Mouse (Mus musculus): ENCODE measurements around the gene Fermt3. TPM values are rescaled to one million over a fixed set of nuclear protein-coding genes. Genes with fewer than 3 reads are reported as not detected.

The Fermt3 gene
- total RNA-seq, 2 experiments from 2014 or later, result 4.0 to 4.5 TPM

- peak; percentile 70 to 77 for DNase-seq (ENCODE audit: low spot score in 2 of 2)
Observed at GRCm38 (mm10) chr19:6974211-6975205, 44.8 kb downstream of the Fermt3 start, which contains the start of gene Ppp1r14b. Ppp1r14b (plus strand) TSS chr19:6974968.

- no peak for DNase-seq (ENCODE audit: low spot score in 2 of 2)
Observed at GRCm38 (mm10) chr19:6973581-6974190, 45.6 kb downstream of the Fermt3 start.

- no peak for DNase-seq (ENCODE audit: low spot score in 2 of 2)
Observed at GRCm38 (mm10) chr19:6972247-6972917, 46.9 kb downstream of the Fermt3 start.

DNA sequence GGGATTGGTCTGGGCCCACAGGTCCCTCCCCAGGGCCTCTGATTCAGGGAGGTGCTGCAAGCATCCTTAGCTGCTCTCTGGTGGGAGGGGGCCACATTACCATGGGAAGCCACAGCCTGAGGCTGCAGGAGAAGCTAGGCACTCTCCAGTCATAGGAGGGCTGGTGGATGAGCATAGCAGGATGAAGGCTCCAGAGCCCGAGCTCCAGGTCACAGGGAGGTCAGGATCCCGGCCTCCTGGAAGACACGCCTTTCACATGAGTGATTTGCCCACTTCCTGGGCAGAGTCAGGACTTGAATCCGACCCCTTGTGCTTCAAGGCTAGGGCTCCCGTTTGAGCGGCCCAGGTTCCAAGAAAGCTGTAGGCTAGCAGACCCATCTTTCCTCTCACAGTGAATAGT, 47.6 kb downstream of the Fermt3 start:
- DNase-seq (ENCODE audit: low spot score in 2 of 2), result no peak

DNA sequence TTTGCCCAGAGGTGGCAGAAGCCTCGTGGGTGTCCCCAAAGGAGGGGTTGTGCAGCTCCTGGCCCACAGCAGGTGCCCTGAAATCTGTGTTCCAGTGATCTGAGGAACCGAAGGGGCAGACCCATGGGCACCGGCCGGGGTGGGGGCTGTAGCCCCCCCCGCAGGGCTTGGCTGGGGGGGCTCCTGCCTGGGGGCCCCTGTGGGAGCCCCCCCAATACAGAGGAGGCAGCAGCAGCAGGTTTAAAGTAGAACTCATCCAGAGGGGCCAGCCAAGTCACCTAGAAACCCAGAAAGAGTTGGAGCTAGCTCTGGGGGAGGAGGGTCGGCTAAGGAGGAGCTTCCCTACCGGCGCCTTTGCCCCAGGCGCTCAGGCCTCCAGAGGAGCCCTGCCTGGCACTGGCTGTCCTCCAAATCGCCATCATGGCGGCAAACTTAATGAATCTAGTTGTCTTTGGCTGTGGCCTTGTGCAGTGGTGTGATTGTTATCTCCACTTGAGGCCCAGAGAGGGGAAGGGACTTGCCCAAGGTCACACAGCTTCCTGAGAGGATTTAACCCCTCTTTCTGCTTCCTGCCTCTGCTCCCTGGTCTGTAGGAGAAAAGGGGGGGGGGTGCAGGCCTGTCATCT, 48.7 kb downstream of the Fermt3 start:
- no peak for DNase-seq (ENCODE audit: low spot score in 2 of 2)

DNA sequence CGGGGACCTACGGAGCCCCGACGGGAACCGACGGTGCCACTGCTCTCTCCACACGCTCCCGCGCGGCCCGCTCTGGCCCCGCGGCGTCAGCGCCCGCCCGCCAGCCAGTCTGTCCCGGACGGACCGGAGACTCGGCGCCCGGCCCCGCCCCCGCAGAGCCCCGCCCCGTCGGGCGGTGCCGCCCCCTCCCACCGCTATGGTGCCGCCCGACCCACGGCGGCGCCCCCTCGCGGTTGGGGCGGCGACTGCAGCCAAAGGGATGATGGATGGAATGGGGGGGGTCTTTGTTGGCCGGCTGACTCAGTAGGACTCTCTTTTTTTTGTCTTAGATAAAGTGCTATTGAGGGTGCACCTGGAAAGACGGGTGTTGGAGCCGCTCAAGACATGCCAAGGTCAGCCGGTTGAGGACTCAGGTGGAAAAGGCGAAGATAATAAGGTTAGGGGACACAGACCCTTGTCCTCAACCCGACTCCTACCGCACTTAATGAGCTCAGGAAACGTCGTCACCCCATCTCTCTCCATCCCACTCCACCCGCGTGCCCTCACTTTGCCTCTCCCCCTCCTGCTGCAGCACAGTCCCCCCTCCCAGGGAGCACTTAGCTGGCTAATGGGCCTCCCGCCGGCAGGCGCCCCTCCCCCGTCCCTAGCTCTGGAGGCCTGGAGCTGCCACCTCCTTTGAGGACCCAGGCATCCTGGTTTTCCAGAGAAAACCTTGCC, 49.4 kb downstream of the Fermt3 start:
- peak in 1 of 2 experiments; percentile 20 for DNase-seq (ENCODE audit: low spot score in 2 of 2)

- no peak for DNase-seq (ENCODE audit: low spot score in 2 of 2)
Observed at GRCm38 (mm10) chr19:6969291-6969664, 50.0 kb downstream of the Fermt3 start.

DNA sequence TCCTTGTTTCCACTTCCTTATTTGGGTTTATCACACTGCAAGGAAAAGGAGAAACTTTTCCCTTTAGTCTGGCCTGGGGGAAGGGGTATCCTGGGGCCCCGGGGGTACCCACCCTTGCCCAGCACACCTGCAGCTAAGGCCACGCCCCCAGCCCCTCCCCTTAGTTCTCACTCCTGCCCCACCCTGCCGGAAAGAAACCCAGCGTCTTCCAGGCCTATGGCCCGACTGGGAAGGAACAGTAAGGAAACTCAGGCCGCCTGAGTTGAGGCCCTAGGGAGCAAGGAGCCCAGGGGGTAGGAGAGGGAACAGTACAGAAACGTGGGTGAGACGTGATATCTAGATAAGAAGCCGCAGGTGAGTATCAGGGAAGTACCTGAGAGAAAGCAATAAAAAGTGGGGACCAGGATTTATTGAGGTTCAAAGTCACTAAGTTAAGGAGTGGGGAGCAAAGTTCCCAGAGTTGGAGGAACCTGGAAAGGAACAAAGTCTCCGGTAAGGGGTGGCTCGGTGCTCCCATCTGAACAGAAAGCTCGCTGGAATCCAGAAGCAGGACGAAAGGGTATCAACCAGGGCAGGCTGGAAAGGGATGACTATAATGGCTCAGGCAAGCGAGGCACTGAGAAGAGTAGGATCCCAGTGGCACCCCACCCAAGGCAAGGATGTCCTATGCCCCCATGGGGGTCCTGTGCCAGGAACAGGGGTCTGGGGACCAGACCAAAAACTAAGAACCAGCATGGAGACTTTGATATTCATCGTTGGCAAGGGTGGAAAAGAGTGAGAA, 50.6 kb downstream of the Fermt3 start:
- no peak for DNase-seq (ENCODE audit: low spot score in 2 of 2)

DNA sequence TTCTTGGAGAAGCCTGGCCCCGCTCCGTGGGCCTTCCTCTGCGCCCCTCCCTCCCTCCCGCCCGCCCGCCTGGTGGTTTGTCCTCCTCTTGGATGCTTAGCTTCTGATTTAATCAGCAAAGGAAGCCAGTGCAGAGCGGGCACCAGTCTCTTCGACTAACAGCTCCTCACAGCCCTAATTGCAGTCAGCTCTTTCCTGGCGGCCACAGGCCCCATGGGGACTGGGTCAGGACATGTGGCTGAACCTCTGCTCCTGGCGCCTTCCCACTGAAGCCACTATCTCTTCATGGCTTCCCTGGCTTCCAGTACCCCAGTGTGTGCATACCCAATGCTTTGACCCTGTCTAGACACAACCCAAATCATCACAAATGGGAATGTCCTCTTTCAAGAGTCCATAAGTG, 62.8 kb downstream of the Fermt3 start:
- no peak for DNase-seq (ENCODE audit: low spot score in 2 of 2)

DNA sequence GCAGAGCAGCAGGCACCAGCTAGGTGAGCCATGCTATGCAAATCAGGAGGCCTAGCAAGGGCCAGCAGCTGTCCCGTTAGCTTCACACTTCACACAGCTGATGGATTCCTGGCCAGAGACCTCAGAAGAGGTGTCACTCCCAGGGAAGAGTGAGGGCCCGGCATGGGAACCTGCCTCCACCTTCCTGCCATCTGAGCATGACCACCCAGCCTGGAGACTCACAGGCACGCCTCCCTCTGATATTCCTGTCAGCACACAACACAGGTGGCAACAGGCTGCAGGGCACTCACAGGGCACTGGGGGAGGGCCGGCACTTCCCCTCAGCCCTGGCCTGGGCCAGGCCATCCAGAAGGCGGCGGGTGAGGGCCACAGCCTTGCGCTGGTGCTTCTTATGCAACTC, 63.8 kb downstream of the Fermt3 start:
- DNase-seq (ENCODE audit: low spot score in 2 of 2), result no peak

- no peak for DNase-seq (ENCODE audit: low spot score in 2 of 2)
Observed at GRCm38 (mm10) chr19:6954046-6954445, 65.2 kb downstream of the Fermt3 start.

GRCm38 (mm10) chr19:6952712-6953037, 66.6 kb downstream of the Fermt3 start:
- no peak for DNase-seq (ENCODE audit: low spot score in 2 of 2)

- DNase-seq (ENCODE audit: low spot score in 2 of 2), result peak; percentile 43 to 68
Observed at GRCm38 (mm10) chr19:6951994-6952711, 67.1 kb downstream of the Fermt3 start.

DNA sequence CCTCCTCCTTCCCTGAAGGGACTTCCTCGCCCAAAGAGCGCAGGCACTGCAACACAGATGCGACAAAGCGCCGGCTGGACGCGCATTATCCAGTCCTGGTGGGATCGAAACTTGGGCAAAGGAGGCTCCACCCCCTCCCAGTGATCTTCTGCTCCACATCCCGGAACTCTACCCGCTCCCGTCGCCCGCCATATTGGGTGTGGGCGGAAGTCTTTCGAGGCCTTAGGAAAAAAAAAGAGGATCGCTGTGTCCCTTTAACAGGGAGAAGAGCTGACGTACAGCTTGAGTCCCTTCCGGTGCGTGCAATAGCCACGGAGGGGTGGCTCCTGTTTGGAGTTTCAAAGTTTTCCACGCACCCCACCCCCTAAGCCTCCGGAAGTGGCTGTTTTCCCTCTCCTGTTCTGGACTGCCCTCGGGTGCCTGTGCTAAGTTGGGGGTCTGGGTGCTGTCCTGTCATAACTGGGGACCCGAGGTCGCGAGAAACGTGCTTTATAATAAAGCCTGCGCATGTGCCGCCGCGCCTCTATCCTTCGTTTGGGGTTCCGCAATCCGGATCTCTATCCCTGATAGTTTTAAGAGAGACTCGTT, 67.8 kb downstream of the Fermt3 start:
- DNase-seq (ENCODE audit: low spot score in 2 of 2), result peak; percentile 91 to 94

DNA sequence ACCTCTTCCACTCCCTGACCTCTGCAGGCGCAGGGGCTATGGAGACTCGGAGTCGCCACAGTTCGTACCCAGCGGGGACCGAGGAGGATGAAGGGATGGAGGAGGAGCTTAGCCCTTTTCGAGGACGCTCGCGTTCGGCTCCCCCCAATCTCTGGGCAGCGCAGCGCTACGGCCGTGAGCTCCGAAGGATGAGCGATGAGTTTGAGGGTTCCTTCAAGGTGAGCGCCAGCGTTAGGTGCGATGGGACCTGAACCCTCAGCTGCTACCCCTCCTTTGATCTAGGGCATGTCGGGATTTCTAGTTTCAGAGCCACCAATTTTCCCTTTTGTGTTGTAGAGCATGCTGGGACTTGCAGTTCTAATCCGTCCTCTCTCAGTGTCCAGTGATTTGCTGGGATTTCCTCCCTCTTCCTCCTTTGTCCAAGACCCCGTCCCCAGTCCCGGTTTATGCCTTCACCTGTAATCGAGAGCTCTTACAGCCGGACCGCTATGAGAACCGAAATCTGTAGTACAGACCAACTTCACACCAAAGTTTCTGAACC, 68.6 kb downstream of the Fermt3 start:
- DNase-seq (ENCODE audit: low spot score in 2 of 2), result peak; percentile 44 to 58

DNA sequence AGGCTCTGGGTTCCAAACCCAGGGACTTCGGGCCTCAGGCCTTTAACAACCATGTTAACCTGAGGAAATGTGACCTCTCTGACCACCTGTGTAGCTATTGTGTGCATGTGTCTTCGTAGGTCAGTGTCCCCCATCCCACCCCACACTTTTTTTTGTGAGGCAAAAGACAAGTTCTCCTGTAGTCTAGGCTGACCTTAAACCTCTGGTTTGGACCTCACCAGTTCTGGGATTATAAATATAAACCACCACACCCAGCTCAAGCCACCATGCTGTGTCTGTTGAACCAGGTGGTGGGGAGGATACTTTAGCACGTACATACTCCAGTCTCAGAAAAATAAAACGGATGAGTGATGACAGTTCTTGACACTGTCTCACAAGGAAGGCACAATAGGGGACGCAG, 69.3 kb downstream of the Fermt3 start:
- no peak for DNase-seq (ENCODE audit: low spot score in 2 of 2)

- no peak for DNase-seq (ENCODE audit: low spot score in 2 of 2)
Observed at GRCm38 (mm10) chr19:6949532-6949931, 69.7 kb downstream of the Fermt3 start.
